Mouse (Mus musculus): Measurements from ENCODE around the gene Taf1c.

GRCm38 (mm10) chr8:119552967-119553366 lies 52.1 kb downstream of the Taf1c start:
- TF ChIP-seq CTCF (conservative IDR thresholded peaks at IDR 0.05; ENCODE audit: insufficient read depth, insufficient read length, low read depth, low read length) = no peak
- TF ChIP-seq POLR2A (IDR thresholded peaks at IDR 0.05; ENCODE audit: low read depth, low read length) = no peak

All from kidney, adult 2 months (tissue).